Mouse (Mus musculus): ENCODE data around the gene Bri3.

DNA sequence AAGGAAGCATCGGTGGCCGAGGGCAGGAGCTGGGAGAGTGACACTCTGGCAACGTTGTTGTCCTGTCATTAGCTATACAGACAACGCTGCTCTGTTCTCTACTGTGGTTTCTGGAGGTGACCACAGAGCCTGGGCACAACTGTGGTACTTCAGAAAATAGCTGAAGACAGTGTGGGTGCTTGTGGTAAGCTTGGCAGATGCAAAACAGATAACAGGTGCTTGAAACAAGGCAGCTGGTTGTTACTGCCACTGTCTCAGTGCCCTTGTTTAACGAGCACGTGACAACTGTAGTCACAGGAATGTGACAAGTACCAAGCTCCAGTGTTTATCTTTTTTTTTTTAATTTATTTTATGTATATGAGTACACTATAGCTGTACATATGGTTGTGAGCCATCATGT, 100.4 kb downstream of the Bri3 start:
- TF ChIP-seq CHD2 (IDR thresholded peaks at IDR 0.05; ENCODE audit: low read length) (no peak), E2F4 (IDR thresholded peaks at IDR 0.05; ENCODE audit: borderline replicate concordance, low read depth, low read length) (no peak), CTCF (IDR thresholded peaks at IDR 0.05 in 2 of 3, conservative IDR thresholded peaks at IDR 0.05 in 1 of 3; ENCODE audit: control insufficient read depth in 1 of 3, insufficient read depth in 1 of 3, low read depth in 2 of 3, low read length in 3 of 3, poor library complexity in 1 of 3, severe bottlenecking in 1 of 3) (no peak), GATA1 (IDR thresholded peaks at IDR 0.05; ENCODE audit: low read depth, low read length) (no peak), ETS1 (IDR thresholded peaks at IDR 0.05; ENCODE audit: low read depth, low read length) (no peak), POLR2AphosphoS2 (IDR thresholded peaks at IDR 0.05; ENCODE audit: low read length) (no peak), EP300 (IDR thresholded peaks at IDR 0.05; ENCODE audit: low read depth in 1 of 2, low read length in 2 of 2) (no peak), TAL1 (IDR thresholded peaks at IDR 0.05; ENCODE audit: low read length) (no peak), POLR2A (IDR thresholded peaks at IDR 0.05; ENCODE audit: control insufficient read depth in 1 of 2, insufficient read depth in 1 of 2, low read depth in 1 of 2, low read length in 2 of 2, poor library complexity in 1 of 2) (no peak), SMC3 (IDR thresholded peaks at IDR 0.05; ENCODE audit: low read depth, low read length) (no peak), NRF1 (IDR thresholded peaks at IDR 0.05; ENCODE audit: insufficient read depth, low read depth, low read length, poor library complexity, severe bottlenecking) (no peak), MXI1 (IDR thresholded peaks at IDR 0.05; ENCODE audit: low read depth, low read length) (no peak), USF1 (IDR thresholded peaks at IDR 0.05; ENCODE audit: low read depth, low read length) (no peak)
